Mouse (Mus musculus) liver, embryonic 14.5 days (tissue): ENCODE data around the gene Ttc30a2. TPM values are rescaled to one million over a fixed set of nuclear protein-coding genes. Genes with fewer than 3 reads are reported as not detected.

Experiments used
- ATAC-seq: fragments of 200-750 bp; cut with Nextera tagmentation; 2 replicates; pipeline ENCODE4 v1.8.0; 2017; ENCODE audit warnings: moderate number of reproducible peaks, mild to moderate bottlenecking, moderate library complexity; ENCODE audit not compliant: insufficient read depth
- DNase-seq, 3 experiments: peaks; one replicate each; pipeline ENCODE4 v3.0.0-alpha.2; 2012 to 2013; ENCODE audit warnings: low read depth in 3 of 3, low spot score in 3 of 3
- H3K27ac ChIP-seq: fragments of 300-500 bp; sonication (generic); 2 replicates; pipeline ENCODE4 v1.5.1; 2014; ENCODE audit warnings: moderate library complexity, mild to moderate bottlenecking, control low read depth, inconsistent platforms
- H3K27me3 ChIP-seq: fragments of 300-500 bp; sonication (generic); 2 replicates; pipeline ENCODE4 v1.6.1; 2014; ENCODE audit warnings: mild to moderate bottlenecking, low read length, moderate library complexity; ENCODE audit not compliant: control insufficient read depth, insufficient read depth
- H3K36me3 ChIP-seq: fragments of 300-500 bp; sonication (generic); replicated peaks from 2 replicates; pipeline ENCODE4 v1.6.1; 2014; ENCODE audit warnings: low read depth; ENCODE audit not compliant: control insufficient read depth, insufficient read depth
- H3K4me1 ChIP-seq, 2 experiments: fragments of 200-500 bp in 1 of 2; fragments of 300-500 bp in 1 of 2; sonication (generic) in 1 of 2; replicated peaks; 2 replicates each; pipeline ENCODE4 v1.6.1; 2012 to 2014; ENCODE audit warnings: antibody characterized with exemption in 1 of 2, inconsistent platforms in 1 of 2, low read length in 1 of 2; ENCODE audit not compliant: control insufficient read depth in 2 of 2, insufficient read depth in 2 of 2
- H3K4me2 ChIP-seq: fragments of 300-500 bp; sonication (generic); 2 replicates; pipeline ENCODE4 v1.6.1; 2014; ENCODE audit warnings: low read depth, mild to moderate bottlenecking, control low read depth, moderate library complexity
- H3K4me3 ChIP-seq, 2 experiments: fragments of 200-500 bp in 1 of 2; fragments of 300-500 bp in 1 of 2; sonication (generic) in 1 of 2; 2 replicates each; pipeline ENCODE4 v1.5.1; 2012 to 2014; ENCODE audit warnings: low read depth in 2 of 2, low read length in 2 of 2, mild to moderate bottlenecking in 2 of 2, control low read depth in 1 of 2, inconsistent platforms in 1 of 2, moderate library complexity in 1 of 2; ENCODE audit not compliant: insufficient read depth in 1 of 2
- H3K9ac ChIP-seq: fragments of 300-500 bp; sonication (generic); replicated peaks from 2 replicates; pipeline ENCODE4 v1.6.1; 2014; ENCODE audit warnings: mild to moderate bottlenecking, control low read depth, moderate library complexity
- H3K9me3 ChIP-seq: fragments of 300-500 bp; sonication (generic); 2 replicates; pipeline ENCODE4 v1.6.1; 2016; ENCODE audit warnings: low read length, mixed read lengths; ENCODE audit not compliant: control insufficient read depth
- CTCF ChIP-seq: IDR thresholded peaks from 2 replicates; pipeline ENCODE4 v1.5.1; 2016; ENCODE audit warnings: antibody characterized with exemption, low read depth, control low read depth
- EP300 ChIP-seq: IDR thresholded peaks from 2 replicates; pipeline ENCODE4 v1.6.1; 2016; ENCODE audit warnings: antibody characterized with exemption, low read depth
- WGBS: fragments of 180-500 bp; shearing (Covaris S2); extraction: QIAGEN DNeasy Blood & Tissue Kit; methylation state at CpG from one replicate; pipeline ENCODE4 v1.1.7; 2014; ENCODE audit not compliant: insufficient replicate concordance; 5-methylcytosine and 5-hydroxymethylcytosine counted together
- polyA plus RNA-seq, 2 experiments: library from polyadenylated mRNA; depleted of rRNA in 1 of 2; stranded (reverse) in 1 of 2; unstranded in 1 of 2; fragments of >200 nt; fragmentation: Nextera tagmentation in 1 of 2; extraction: Ambion mirVana in 1 of 2; gene quantifications; 2 replicates each; pipeline versions ENCODE4 v1.2.1 to v1.2.3; 2012 to 2014

The Ttc30a2 gene
- polyA plus RNA-seq, 2 experiments: 0.05 to 0.09 TPM

- TF ChIP-seq CTCF (no peak), EP300 (no peak)
- H3K9me3 ChIP-seq: no peaks in the 10 kb centered on the region
- no peak overlapping the region for H3K27ac ChIP-seq
- DNase-seq (no peak), ATAC-seq (no peak)
- H3K36me3 ChIP-seq: no peaks in the 10 kb centered on the region
- H3K27me3 ChIP-seq: no peaks in the 10 kb centered on the region
- no peak overlapping the region for H3K4me2 ChIP-seq
- H3K4me1 ChIP-seq: peaks cover 0 to 3% of the 10 kb centered on the region in 2 experiments; a peak in 1 of 4 replicates
- no peak overlapping the region for H3K4me3 ChIP-seq
- H3K9ac ChIP-seq: no peak overlapping the region
- 51% methylated on average over 12 of the region's 12 CpGs for WGBS
These were observed 19.8 kb upstream of the Ttc30a2 start for GRCm38 (mm10) chr2:75997726-75998125.

- ATAC-seq: no peak
- 75% methylated on average over 11 of the region's 11 CpGs for WGBS
- Histone ChIP-seq H3K9me3 (no peaks in the 10 kb centered on the region), H3K9ac (no peak overlapping the region), H3K4me2 (no peak overlapping the region), H3K4me1 (peaks cover 0 to 3% of the 10 kb centered on the region in 2 experiments; a peak in 1 of 4 replicates), H3K27me3 (no peaks in the 10 kb centered on the region), H3K36me3 (no peaks in the 10 kb centered on the region), H3K4me3 (no peak overlapping the region), H3K27ac (no peak overlapping the region)
- DNase-seq: no peak
- no peak for TF ChIP-seq CTCF
- TF ChIP-seq EP300: no peak
These were observed 16.9 kb upstream of the Ttc30a2 start for GRCm38 (mm10) chr2:75994841-75995240.

- H3K27me3 ChIP-seq: no peaks in the 10 kb centered on the region; the same call in 1 of the 2 replicates
- DNase-seq (no peak), ATAC-seq (no peak)
- no peak overlapping the region for H3K4me2 ChIP-seq
- no peaks in the 10 kb centered on the region for H3K9me3 ChIP-seq
- H3K36me3 ChIP-seq: no peaks in the 10 kb centered on the region
- no peak overlapping the region for H3K4me3 ChIP-seq
- H3K27ac ChIP-seq: no peak overlapping the region
- no peak for TF ChIP-seq EP300
- no peak for TF ChIP-seq CTCF
- 51% methylated on average over 6 of the region's 6 CpGs for WGBS
- no peaks in the 10 kb centered on the region for H3K4me1 ChIP-seq
- H3K9ac ChIP-seq: no peak overlapping the region
These were observed 13.7 kb upstream of the Ttc30a2 start for GRCm38 (mm10) chr2:75991581-75992205.

GRCm38 (mm10) chr2:75990885-75991539 lies 13.0 kb upstream of the Ttc30a2 start:
- no peak overlapping the region for H3K9ac ChIP-seq
- WGBS: 20% methylated on average over 13 of the region's 13 CpGs
- no peak overlapping the region for H3K4me3 ChIP-seq
- ATAC-seq (no peak), DNase-seq (peak in 2 of 3 experiments; percentile 16 to 37)
- H3K9me3 ChIP-seq: no peaks in the 10 kb centered on the region
- peak overlapping the region; percentile 2; the same call in 1 of the 2 replicates for H3K4me2 ChIP-seq
- no peaks in the 10 kb centered on the region for H3K36me3 ChIP-seq
- H3K4me1 ChIP-seq: no peaks in the 10 kb centered on the region
- H3K27me3 ChIP-seq: no peaks in the 10 kb centered on the region; the same call in 1 of the 2 replicates
- H3K27ac ChIP-seq: no peak overlapping the region
- peak; percentile 85 for TF ChIP-seq CTCF
- TF ChIP-seq EP300: no peak

- no peak for ATAC-seq
- Histone ChIP-seq H3K4me2 (no peak overlapping the region), H3K9me3 (no peaks in the 10 kb centered on the region), H3K27me3 (no peaks in the 10 kb centered on the region; the same call in 1 of the 2 replicates), H3K9ac (no peak overlapping the region), H3K4me1 (no peaks in the 10 kb centered on the region), H3K4me3 (no peak overlapping the region), H3K36me3 (no peaks in the 10 kb centered on the region), H3K27ac (no peak overlapping the region)
- DNase-seq: no peak
- WGBS: 68% methylated on average over 4 of the region's 4 CpGs
- TF ChIP-seq EP300 (no peak), CTCF (no peak)
These were observed 11.7 kb upstream of the Ttc30a2 start for GRCm38 (mm10) chr2:75989694-75990093.
